Mouse (Mus musculus) adrenal gland, adult 8-10 months (tissue): ENCODE results near the gene Rptor. TPM values are rescaled to one million over a fixed set of nuclear protein-coding genes. Genes with fewer than 3 reads are reported as not detected.

Source experiments
- DNase-seq: peaks from one replicate; pipeline ENCODE4 v3.0.0; 2022
- total RNA-seq, 4 experiments: library from RNA; stranded (reverse); gene quantifications; 2 replicates each; pipeline ENCODE4 v1.2.4; 2022

The Rptor gene
- total RNA-seq, 4 experiments from 2014 or later = 57.6 to 74.5 (median 59.9) TPM

DNA sequence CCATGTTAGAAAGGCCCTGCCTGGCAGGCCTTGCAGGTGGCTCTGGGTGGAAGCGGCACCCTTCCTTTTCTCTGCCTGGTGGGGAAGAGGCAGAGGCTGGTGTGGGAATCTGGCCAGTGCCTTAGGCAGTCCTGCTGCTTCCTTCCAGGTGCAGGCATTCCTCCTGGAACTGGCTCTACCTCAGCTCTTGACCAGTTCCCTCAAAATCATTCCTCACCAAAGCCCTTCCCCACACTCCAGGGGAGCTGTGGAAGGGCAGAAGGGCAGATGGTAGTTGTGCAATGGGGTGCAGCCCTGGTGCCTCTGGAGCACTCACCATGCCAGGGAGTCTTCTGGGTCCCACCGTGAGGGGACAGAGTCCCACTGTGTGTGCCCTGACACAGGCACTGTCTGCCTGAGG, 333.8 kb downstream of the Rptor start:
- DNase-seq = no peak

DNA sequence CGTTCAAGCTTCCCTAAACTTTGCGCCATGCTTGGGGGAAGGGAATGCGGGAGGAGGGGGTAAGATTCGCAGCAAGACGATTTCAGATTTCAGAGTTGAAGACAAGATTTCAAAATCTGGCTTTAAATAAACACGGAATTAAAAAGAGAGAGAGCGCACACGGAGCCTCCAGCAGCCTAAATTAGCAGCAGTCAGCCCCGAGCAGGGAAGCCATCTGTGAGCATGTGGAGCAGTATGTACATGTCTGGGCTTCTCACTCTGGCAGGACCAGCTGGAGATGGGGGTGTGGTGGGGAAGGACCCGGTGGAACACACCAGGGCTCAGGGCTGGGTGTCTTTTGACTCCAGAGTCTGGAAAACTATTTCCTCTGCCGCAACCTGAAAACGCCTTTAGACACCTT, 334.5 kb downstream of the Rptor start:
- DNase-seq = no peak

DNA sequence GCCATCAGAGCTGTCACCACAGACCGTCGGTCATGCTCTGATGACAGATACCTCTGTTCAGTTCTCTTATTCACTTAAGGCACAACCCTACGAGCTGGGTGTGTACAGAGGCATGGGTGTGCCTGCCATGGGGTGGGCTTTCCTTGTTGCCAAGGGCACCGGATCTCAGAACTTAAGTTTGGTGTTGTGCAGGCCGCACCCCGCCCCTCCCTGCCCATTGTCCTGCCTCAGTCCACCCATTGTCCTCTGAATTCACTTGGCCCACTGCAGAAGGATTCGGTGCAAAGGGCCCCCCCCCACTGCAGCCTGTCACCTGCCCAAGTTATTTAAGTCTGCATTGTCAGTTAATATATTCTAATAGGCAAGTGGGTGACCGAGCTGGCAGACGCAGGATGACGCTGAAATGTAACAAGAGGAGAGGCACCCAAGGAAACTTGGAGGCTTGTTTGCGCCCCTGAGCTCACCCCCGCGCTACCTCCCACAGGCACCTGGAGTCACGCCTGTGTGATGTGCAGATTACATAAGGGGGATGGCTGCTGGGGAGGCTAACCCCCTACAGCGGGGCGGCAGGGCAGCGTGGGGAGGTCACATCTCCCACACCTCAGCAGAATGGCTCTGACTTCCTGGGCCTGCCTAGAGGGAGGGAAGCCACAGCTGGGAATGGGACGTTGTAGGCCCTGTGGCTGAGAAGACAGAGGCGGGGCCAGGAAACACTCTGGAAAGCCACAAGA, 335.2 kb downstream of the Rptor start:
- DNase-seq = no peak

DNA sequence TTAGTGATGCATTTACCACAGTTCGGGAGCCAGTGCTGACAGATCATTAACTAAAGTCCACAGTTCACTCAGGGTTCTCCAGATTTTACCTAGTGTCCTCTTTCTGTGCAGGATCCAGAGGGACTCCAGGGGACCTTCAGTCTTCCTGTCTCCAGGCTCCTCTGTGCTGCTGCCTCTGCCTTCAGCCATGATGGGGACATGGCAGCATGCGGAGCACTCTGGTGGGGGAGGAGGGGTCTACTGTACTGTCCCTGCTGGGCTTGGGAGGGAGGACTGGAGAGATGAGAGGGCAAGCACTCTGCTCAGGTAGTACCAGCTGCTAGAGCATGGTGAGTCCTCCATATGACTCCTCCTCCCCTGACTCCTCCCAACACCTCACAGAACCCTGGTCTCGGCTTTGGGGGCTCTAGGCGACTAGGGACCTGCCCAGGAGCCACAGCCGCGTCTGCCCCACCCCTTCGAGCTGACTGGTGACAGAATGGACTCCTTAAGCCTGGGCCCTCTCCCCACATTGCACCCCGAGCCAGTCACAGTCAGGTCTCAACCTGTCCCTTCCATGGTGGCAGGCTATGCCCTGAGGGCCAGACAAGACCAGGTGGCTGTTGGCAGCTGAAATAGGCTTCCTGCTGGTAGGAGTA, 336.5 kb downstream of the Rptor start:
- DNase-seq = no peak

DNA sequence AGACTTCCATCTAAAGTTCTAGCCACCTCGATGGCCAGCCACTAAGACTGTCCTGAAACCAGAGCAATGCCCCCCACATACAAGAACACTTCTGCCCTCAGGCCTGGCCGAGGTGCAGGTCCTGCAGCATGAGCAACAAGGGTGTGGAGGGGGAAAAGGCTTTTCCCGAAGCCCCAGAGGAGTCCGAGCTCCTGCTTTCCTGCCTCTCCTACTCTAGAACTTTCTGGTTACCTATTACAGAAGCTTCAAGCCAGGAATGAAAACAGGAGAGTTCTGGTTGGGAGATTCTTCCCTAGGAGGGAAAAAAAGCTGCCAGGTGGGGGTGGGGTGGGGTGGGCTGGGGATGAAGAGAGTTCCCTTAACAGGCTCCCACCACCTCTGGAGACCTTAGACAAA, 337.0 kb downstream of the Rptor start:
- no peak for DNase-seq

DNA sequence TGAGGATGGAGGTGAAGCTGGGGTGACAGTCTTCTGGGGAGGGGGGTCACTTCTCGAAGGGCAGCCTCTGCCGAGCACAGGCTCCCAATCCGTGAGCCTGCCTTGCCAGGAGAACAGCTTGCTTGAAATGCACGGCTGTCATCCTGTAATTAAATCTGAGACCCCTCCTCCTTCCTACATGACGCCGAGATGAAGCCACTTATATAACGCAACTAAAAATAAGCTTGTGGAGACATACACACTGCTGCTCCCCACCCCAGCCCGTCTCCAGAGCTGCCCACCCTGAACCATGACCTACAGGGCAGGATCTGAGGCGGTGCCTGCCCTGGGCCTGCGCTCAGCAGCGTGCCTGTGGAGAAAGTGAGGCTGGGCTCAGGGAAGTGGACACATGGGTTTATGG, 337.4 kb downstream of the Rptor start:
- DNase-seq = no peak

DNA sequence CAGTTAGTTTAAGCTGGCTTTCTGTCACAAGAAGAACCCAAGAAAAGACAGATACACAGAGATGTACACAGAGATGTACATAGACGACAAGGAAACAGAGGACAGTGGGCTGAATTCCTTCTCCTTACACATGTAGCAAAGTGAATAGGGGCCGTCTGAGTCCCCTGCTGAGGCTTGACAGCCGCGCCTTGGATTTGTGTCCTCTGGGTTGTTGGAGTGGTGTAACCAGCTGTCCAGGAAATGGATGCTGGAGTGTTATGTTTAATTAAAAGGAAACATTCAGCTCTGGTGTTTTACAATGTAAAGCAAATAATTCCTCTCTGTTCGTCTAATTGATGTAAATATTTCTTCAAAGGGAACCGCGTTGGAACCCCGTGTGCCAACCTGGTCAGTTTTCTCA, 339.1 kb downstream of the Rptor start:
- no peak for DNase-seq

DNA sequence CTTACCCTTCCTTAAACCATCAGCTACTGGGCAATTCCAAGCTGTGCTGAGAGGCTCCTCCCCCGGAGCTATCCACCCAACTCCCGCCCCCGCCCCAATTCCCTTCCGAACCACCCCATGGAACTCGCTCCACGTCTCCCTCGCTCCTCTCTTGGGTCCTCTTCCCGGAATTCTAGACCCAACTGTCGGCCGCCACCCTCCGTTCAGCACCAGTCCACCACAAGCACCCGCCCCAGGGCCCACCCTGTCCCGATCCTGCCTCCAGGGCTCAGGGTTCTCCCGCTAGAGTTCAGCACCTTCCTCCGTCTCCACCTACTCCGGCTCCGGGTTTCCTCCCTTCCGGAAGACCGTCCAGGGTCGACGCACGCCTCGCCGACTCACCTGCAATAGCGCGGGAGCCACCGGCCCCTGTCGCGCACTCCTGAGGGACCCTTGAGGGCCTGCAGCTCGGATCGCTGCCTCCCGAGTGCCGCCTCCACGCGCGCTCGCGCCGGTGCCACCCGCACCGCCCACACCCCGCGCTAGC, 339.6 kb downstream of the Rptor start:
- no peak for DNase-seq

DNA sequence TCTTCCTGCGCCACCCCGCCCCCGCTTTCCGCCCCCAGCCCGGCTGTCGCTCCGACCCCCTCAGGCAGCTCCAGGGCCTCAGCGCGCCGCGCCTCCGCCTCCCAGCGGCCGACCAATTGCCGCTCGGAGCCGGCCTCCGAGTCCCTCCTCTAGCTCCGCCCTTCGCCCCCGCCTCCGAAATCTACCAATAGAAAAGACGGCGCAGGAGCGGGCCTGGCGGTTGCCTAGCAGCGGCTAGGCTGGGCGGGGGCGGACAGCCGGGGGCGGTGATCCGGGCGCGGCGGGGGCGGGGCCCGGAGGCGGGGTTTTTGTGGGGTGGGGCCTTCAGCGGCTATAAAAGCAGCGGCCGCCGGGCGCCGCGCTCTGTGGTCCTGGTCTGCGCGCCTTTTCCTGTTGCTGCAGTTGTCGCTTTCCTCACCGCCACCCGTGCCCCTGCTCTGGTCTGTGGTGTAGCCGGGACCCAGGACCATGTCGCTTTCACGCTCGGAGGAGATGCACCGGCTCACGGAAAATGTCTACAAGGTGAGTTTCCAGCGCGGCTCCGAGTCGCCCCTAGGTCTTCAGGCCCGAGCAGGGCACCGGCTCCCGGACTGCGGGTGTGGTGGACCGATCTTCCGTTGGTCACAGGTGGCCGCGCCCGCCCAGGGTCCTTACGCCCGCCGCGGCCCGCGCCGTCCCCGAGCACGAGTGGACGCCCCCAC, 340.2 kb downstream of the Rptor start, which contains the start of gene Baiap2:
Gene Baiap2, plus strand, starts transcription at position 37 of the 701 bp plus-strand sequence.
- DNase-seq = peak; percentile 97

DNA sequence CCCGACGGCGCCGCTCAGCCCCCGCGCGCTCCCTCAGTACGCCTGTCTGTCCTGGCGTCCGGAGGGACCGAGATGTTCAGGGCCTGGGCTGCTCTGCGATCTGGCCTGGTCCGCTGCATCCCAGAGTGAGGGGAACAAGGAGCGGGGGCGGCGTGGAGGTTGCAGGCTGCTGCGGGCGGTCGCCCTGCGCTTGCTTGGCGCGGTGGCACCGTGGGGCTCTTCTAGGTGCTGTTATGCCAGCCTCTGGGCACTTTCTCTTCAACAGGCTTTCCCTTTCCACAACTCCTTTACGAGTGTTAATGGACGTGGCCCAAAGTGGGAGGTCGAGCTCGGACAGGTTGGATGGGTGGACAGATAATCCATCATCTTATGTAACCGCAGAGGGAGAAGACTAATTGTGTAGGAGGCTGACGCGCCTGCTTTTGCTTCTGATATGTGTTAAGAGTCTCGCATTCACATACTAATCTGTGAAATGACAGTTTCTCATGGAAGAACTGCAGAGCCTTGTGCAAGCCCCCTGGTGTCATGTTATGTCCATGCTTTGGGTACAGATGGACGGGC, 340.8 kb downstream of the Rptor start:
- no peak for DNase-seq

DNA sequence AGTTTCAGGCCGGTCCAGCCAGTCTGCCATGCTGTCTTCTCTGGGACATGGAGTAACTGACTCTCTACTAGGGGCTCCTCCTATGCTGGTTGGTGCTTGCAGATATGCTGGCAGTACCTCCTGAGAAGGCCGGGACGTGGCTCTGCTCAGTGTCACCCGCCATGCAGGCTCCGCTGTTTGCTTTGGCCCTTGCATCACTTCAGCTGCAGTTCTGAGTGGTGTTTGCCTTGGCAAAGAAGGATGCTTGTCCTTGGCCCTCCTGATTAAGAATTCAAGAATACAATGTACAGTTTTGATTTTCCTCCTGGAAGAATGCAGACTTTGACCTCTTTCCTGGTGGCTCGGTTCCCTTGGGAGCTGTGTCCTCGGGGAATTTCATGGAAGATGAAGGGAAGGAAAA, 342.6 kb downstream of the Rptor start:
- DNase-seq = peak; percentile 33

DNA sequence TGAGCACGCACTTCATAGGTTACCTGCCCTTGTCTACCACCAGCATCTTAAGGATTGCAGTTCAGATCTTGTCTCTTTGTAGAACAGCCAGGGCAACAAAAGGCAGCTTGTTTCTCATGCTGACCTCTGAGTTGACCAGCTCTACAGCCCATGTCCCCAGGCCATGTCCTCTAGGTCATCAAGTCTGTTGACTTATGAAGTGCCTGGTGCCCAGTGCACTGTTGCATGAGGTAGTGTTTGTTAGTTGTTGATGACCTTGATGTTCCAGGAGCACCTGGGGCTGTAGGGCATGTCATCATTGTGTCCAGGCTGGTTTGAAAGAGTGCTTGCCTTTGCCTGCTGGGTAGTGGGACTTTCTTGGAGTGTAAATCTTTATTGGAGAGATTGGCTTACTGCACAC, 344.7 kb downstream of the Rptor start:
- DNase-seq = no peak

DNA sequence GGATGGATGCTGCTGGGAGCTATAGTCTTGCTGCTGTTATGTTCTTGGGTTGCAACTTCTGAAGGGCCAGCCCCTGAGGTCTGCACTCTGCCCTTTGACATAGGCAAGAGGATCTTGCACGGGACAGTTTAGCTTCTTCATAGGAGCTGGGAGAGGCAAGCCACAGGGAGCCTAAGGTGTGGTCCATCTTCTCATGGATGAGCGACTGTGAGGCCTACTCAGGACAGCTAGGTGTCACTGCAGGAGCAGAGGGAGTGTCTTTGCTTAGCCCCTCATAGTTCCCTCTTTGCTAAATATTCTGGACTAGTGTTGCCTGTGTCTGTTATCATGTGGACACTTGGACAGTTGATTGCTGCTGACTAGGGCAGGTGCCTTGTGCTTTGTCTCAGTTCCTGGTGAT, 345.2 kb downstream of the Rptor start:
- no peak for DNase-seq

DNA sequence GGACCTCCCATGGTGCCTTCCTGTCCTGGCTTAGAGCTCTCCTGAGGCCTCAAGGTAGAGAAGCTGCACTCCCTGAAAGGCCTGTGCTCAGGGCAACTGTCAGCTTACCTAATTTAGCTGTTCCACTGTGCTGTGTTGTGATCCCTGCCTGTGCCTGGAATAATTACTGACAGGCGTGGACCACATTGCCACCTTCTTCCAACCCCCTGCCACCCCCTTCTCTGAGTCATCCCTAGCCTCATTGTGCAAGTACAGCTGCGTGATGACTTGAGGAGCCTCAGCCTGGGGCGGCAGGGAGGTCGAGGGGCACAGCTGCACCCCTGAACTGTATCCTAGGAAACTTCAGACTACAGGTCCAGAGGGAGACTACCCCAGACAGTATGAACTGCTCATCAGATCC, 345.6 kb downstream of the Rptor start:
- DNase-seq = no peak

DNA sequence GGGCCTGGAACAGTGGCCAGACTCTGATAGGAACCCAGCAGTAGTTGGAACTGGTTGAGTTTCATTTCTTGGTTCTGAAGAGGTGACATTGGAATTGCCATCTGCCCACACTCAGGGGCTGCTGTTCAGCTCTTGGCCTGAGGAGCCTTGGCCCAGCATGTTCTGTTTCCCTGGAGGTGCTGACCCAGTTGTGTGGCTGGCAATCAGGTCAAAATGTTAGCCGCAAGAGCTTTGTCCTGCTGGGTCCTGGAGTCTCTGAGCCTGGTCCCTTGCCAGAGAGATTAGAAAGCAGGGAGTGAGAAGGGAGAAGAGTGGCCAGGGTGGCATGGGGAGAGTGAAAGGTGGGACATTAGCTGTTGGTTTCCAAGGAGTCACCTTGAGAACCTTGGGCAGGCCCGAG, 346.1 kb downstream of the Rptor start:
- no peak for DNase-seq

Other genes starting within 250 kb of the Rptor start
- 10 to 100 TPM; 21.9 to 28.3 (median 24.9) TPM for gene Sgsh, start 247.4 kb upstream of the Rptor start, total RNA-seq
- 10 to 100 TPM in 2 of 4 experiments, 1 to 10 TPM in 2; 9.0 to 10.2 (median 9.9) TPM for gene Slc26a11, start 247.3 kb upstream of the Rptor start, total RNA-seq
- gene Rnf213, start 209.8 kb upstream of the Rptor start, total RNA-seq = 10 to 100 TPM; 28.2 to 41.6 (median 36.2) TPM
- 10 to 100 TPM; 23.8 to 31.3 (median 29.2) TPM for gene Endov, start 111.6 kb upstream of the Rptor start, total RNA-seq
- 1 to 10 TPM; 2.4 to 8.5 (median 5.4) TPM for gene Nptx1, start 55.2 kb upstream of the Rptor start, total RNA-seq